Mouse (Mus musculus): ENCODE data around the gene Slc22a3. TPM values are rescaled to one million over a fixed set of nuclear protein-coding genes. Genes with fewer than 3 reads are reported as not detected.

Slc22a3 gene
- polyA plus RNA-seq (2016; fragmentation: Nextera tagmentation; extraction: Ambion mirVana), result 0.77 and 0.79 TPM in 2 replicates

DNA sequence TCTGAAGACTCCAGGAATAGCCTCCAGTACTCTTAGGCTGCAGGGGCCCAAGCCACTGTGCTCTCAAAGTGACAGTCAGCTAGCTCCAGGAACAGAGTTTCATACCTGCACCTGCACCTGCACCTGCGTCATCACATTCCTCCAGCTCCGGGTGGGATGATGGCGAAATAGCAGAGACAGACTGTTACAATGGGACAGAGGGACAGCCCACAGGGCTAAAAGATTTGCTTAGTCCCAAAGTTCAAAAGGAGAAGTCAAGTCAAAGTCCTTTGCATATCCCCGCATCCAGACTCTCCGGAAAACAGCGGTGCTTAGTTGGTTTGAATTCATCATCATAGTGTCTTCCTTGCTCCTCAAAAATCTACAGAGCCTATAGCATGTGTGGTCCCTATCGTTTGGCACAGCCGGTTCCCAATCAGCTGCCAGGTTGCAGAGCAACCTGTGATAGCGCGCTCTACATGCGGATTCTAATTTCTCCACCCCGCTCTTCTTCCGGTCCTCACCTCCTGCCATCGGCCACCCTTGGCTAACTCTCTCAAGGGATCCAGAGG, at the start of gene Slc22a3:
Gene Slc22a3 (minus strand): TSS at position 51 of the 551 bp plus-strand sequence.
- H3K27ac ChIP-seq, result no peak within 1 kb of the TSS
- 0 out of 2 replicates have a peak within 1 kb of the TSS, but pooled peaks have one; percentile 32 for H3K9ac ChIP-seq
- H3K27me3 ChIP-seq, result peaks cover 55% of the 10 kb centered on the region
- H3K4me3 ChIP-seq, result peak within 1 kb of the TSS; percentile 35
- H3K9me3 ChIP-seq (replicated peaks), result no peaks in the 10 kb centered on the region
- no peak for ATAC-seq (ENCODE audit: low FRiP score)
- peaks cover 8% of the 10 kb centered on the region; the same call in 1 of the 2 replicates for H3K4me1 ChIP-seq
- H3K36me3 ChIP-seq, result no peaks in the 10 kb centered on the region
- 15% methylated on average over 14 of the region's 14 CpGs for WGBS
- H3K4me2 ChIP-seq (replicated peaks), result peak within 1 kb of the TSS; percentile 59

DNA sequence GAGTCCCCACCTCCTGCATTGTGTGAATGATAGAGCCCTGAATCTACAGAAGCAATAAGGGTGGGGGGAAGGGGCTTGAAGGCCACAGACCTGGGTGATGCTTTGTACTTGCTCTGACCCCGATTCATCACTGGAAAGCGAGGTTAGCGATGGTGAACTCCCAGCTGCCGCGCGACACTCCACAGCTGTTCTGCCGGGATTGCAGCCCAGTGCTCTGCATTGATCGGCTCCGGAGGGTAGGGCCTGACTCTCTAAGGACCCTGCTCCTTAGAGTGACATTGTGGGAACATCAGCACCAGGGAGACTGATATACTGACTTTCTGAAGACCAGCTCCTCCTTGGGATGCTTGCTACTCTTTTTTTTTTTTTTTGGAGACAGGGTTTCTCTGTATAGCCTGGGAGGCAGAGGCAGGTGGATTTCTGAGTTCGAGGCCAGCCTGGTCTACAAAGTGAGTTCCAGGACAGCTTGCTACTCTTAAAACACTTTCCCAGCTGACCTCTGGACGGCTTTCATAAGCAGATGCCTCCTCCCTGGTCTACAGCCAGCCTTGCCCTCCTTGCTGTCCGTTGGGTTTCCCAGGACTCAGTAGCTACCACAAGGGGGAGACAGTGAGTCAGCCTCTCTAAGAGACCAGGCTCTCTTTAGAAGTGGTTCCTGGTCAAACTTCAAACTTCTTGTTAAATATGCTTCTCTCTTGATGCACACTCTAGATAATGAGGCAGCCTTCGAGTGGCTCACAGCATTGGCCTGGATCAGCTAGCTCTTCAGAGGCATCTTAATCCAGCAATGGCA, 27.0 kb upstream of the Slc22a3 start:
- Histone ChIP-seq H3K9ac (no peak overlapping the region), H3K4me3 (no peak overlapping the region), H3K9me3 (replicated peaks) (no peaks in the 10 kb centered on the region), H3K4me1 (no peaks in the 10 kb centered on the region), H3K27ac (no peak overlapping the region), H3K27me3 (no peaks in the 10 kb centered on the region), H3K4me2 (replicated peaks) (no peak overlapping the region), H3K36me3 (no peaks in the 10 kb centered on the region)
- 67% methylated on average over 13 of the region's 13 CpGs for WGBS
- no peak for ATAC-seq (ENCODE audit: low FRiP score)

DNA sequence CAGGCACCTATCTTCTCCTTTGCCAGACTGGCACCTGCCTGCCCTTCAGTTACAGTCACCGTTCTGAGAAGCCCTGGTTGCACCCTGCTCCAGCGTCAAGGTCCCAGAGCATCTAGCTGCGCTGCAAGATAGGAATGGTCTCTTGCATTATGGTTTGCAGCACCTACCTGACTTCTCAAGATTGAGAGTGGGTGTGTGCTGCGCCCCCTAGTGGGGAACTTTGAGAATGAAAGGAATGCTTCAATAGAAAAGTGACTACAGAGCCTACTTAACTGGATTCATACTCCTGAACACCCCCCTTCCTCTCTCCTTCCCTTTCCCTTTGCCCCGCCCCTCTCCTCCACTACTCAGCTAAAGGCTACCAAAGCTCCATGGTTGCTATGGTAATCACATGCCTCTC, 24.6 kb upstream of the Slc22a3 start:
- Histone ChIP-seq H3K9me3 (replicated peaks) (no peaks in the 10 kb centered on the region), H3K36me3 (no peaks in the 10 kb centered on the region), H3K4me2 (replicated peaks) (no peak overlapping the region), H3K4me1 (no peaks in the 10 kb centered on the region), H3K27ac (no peak overlapping the region), H3K9ac (no peak overlapping the region), H3K27me3 (no peaks in the 10 kb centered on the region), H3K4me3 (no peak overlapping the region)
- no peak for ATAC-seq (ENCODE audit: low FRiP score)
- WGBS, result 26% methylated on average over 5 of the region's 5 CpGs

DNA sequence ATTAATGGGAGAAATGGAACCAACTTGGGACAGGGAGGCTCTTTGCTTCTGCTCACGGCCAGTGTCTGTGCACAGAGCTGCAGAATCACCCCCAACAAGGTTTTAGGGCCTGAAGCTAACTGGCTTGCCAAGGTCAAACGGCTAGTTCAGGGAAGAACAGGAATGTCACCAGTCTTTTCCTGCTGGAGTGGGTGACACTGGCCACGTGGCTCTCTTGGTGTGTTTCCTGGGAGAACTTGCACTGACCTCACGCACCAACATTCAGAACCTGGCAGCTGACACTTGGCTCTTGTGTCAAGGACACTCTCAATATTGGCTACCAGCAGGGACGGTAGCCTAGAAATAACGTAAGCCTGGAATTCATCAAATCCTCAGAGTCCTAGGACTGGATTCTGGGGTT, 22.6 kb upstream of the Slc22a3 start:
- Histone ChIP-seq H3K9ac (no peak overlapping the region), H3K4me3 (no peak overlapping the region), H3K4me1 (no peaks in the 10 kb centered on the region), H3K27ac (no peak overlapping the region), H3K36me3 (no peaks in the 10 kb centered on the region), H3K4me2 (replicated peaks) (no peak overlapping the region), H3K9me3 (replicated peaks) (no peaks in the 10 kb centered on the region), H3K27me3 (no peaks in the 10 kb centered on the region)
- 71% methylated on average over 6 of the region's 6 CpGs for WGBS
- no peak for ATAC-seq (ENCODE audit: low FRiP score)

DNA sequence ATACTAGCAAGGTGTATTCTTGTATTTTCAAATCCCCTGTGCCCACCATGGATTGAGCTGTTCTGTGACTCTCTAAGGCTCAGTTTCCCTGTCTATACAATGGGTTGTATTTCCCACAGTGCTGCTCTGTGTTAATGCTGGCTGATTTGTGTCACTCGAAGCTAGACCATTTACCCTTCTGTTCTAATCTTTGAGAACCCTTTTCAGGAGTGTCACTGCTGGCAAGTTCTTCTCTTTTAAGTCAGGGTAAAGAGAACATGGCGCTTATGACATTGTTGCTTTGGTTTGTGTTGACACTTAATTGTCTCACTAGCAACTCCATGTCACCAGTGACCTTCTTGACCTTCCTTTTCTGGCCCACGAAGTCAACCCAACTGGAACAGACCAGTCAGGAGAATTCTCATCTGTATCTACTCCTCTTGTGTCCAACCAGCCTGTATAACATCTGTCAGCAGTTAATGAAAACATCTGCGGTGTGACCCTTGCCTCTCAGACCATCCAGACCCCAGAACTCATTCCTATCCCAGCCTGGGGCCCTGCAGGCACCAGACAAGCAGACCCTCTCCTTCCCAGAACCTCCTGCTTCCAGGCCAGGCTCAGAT, 22.0 kb upstream of the Slc22a3 start:
- WGBS, result 65% methylated on average over 4 of the region's 4 CpGs
- no peak overlapping the region for H3K9ac ChIP-seq
- no peaks in the 10 kb centered on the region for H3K9me3 ChIP-seq (replicated peaks)
- no peak overlapping the region for H3K4me2 ChIP-seq (replicated peaks)
- H3K4me1 ChIP-seq, result no peaks in the 10 kb centered on the region
- no peak for ATAC-seq (ENCODE audit: low FRiP score)
- no peak overlapping the region for H3K4me3 ChIP-seq
- no peak overlapping the region for H3K27ac ChIP-seq
- no peaks in the 10 kb centered on the region for H3K36me3 ChIP-seq
- H3K27me3 ChIP-seq, result no peaks in the 10 kb centered on the region

DNA sequence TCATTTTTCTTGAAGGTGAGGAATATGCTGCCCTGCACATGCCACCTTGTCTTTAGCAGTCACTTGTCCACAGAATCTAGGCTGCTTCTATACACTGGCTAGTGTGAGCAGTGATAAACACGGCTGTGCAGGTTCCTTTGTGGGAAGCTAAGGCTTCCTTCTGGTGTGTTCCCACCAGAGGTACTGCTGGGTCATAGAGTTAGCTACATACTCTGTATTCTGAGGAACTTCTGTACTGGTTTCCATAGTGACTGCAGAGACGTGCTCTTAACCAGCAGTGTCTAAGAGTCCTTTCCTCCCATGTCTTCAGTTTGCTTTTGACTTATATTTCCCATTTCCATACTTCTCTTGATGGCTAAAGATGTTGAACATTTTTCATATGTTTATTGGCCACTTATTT, 11.6 kb upstream of the Slc22a3 start:
- H3K27me3 ChIP-seq, result no peaks in the 10 kb centered on the region
- no peaks in the 10 kb centered on the region for H3K36me3 ChIP-seq
- H3K9me3 ChIP-seq (replicated peaks), result peaks cover 14% of the 10 kb centered on the region
- no peaks in the 10 kb centered on the region for H3K4me1 ChIP-seq
- no peak overlapping the region for H3K9ac ChIP-seq
- H3K4me2 ChIP-seq (replicated peaks), result no peak overlapping the region
- WGBS, result 52% methylated on average over 2 of the region's 2 CpGs
- H3K27ac ChIP-seq, result no peak overlapping the region
- no peak for ATAC-seq (ENCODE audit: low FRiP score)
- H3K4me3 ChIP-seq, result no peak overlapping the region

DNA sequence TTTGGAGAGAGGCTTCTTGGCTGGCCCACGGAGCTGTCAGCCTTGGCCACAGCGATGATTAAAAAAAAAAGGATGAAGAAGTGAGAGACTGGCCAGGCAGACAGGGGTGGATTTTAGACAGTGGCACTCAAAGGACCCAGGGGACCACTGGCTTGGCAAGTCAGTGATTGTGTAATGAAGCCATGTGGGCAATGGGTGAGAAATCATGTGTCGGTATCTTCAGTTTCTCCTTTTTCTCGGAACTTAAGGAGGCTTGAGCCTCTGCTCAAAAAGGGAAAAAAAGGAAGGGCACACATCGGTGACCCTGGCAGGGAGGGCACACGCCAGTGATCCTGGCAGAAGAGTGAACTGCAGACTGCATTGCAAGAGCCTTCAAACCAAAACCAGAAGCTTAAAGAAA, 10.7 kb upstream of the Slc22a3 start:
- 84% methylated on average over 6 of the region's 6 CpGs for WGBS
- no peaks in the 10 kb centered on the region for H3K4me1 ChIP-seq
- no peaks in the 10 kb centered on the region for H3K27me3 ChIP-seq
- H3K27ac ChIP-seq, result no peak overlapping the region
- ATAC-seq (ENCODE audit: low FRiP score), result no peak
- no peak overlapping the region for H3K9ac ChIP-seq
- no peak overlapping the region for H3K4me3 ChIP-seq
- no peak overlapping the region for H3K4me2 ChIP-seq (replicated peaks)
- no peaks in the 10 kb centered on the region for H3K36me3 ChIP-seq
- peaks cover 14% of the 10 kb centered on the region for H3K9me3 ChIP-seq (replicated peaks)

DNA sequence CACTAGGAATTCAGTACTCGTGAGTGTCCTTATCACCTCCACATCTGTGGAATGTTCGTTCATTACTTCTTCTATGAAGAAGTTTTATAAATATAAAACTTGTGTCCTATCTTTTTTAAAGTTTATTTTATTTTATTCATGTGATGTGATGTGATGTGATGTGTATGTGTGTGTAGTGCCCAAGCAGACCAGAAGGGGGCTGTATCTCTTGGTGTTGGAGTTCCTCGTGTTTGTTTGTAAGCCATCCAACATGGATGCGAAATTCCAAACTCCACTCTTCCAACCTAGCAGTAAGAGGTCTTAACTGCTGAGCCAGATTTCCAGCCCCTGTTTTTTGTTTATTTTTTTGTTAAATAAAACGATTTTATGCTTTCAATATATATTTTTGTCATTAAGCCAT, 6.5 kb upstream of the Slc22a3 start:
- Histone ChIP-seq H3K9me3 (replicated peaks) (no peaks in the 10 kb centered on the region), H3K27ac (no peak overlapping the region), H3K4me3 (no peak overlapping the region), H3K36me3 (no peaks in the 10 kb centered on the region), H3K4me1 (no peaks in the 10 kb centered on the region), H3K9ac (no peak overlapping the region), H3K4me2 (replicated peaks) (no peak overlapping the region), H3K27me3 (peaks cover 7% of the 10 kb centered on the region)
- no peak for ATAC-seq (ENCODE audit: low FRiP score)
- 83% methylated on average over 5 of the region's 5 CpGs for WGBS

DNA sequence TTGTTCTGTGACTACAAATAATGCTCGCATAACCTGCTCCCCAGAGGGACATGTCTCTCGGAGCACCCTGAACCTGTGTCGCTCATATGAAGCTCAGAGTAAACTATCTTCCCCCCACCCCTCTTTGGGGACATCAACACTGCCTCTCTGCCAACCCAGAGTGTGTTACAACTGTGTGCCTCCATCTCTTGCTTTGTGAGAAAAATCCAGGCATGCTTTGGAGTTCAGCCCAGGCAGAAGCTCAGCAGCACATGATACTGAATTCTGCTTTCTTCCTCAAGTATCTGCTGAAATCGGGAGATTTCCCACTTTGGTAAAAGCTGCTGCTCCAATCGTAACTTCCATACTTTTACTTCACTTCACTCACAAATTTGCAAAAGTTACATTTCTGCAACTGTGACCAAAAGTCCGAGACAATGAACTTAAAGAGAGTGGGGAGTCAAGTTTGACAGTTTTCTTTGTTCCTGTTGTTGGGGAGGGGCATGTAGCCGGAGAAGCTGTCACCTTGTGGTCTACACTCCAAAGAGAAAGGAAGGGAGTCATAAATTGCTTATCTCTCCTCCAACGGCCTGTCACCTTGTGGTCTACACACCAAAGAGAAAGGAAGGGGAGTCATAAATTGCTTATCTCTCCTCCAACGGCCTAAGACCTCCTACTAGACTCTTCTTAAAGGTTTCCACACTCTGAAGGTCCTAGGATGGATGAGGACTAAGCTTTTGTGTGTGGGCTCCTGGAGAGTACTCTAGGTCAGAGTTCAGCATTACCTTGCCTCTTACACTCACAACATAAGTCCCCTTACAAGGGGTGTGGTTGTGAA, 5.8 kb upstream of the Slc22a3 start:
- Histone ChIP-seq H3K9ac (no peak overlapping the region), H3K4me1 (no peaks in the 10 kb centered on the region), H3K4me3 (no peak overlapping the region), H3K27ac (no peak overlapping the region), H3K27me3 (peaks cover 14% of the 10 kb centered on the region), H3K36me3 (no peaks in the 10 kb centered on the region), H3K4me2 (replicated peaks) (no peak overlapping the region), H3K9me3 (replicated peaks) (no peaks in the 10 kb centered on the region)
- ATAC-seq (ENCODE audit: low FRiP score), result no peak
- 82% methylated on average over 9 of the region's 9 CpGs for WGBS

DNA sequence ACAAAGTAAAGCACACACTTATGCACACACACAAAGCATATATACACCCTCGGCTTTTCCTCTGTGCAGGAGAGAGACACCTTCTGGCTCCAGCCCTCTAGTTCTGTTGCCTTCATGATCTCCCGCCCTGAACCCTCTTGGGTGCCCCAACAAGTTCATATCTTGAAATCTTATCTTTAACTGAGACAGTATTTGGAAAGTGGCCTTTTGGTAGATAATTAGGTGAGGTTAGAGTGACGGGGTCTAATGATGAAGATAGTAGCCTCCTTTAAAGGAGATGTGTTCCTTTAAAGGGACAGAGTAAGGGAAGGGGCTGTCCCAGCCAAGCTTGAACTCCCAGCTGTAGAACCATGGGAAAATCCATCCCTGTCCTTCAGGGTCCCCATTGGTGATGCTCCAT, 3.7 kb upstream of the Slc22a3 start:
- Histone ChIP-seq H3K27ac (no peak overlapping the region), H3K27me3 (peaks cover 35% of the 10 kb centered on the region), H3K36me3 (no peaks in the 10 kb centered on the region), H3K4me2 (replicated peaks) (no peak overlapping the region), H3K9me3 (replicated peaks) (no peaks in the 10 kb centered on the region), H3K9ac (no peak overlapping the region), H3K4me3 (no peak overlapping the region), H3K4me1 (peaks cover 8% of the 10 kb centered on the region; the same call in 1 of the 2 replicates)
- WGBS, result 75% methylated on average over 3 of the region's 3 CpGs
- no peak for ATAC-seq (ENCODE audit: low FRiP score)

DNA sequence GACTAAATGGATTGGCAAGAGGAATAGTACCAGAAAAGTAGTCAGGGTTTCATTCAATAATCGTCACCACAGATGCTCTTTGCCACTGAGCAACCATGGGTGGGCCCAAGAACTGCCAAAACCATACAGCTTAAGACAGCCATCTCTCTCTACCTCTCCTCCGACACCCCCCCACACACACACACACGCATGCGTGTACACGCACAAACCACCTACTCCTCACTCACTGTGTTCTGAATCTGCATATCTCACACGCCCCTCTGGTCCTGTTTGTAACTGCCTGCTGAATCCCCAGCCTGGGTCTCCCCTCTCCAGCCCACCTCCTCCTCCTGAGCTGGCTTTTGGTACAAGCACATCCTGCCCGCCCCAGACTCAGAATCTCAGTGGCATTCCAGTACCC, 872 bp upstream of the Slc22a3 start:
- H3K27ac ChIP-seq, result no peak overlapping the region
- H3K27me3 ChIP-seq, result peaks cover 55% of the 10 kb centered on the region
- H3K9me3 ChIP-seq (replicated peaks), result no peaks in the 10 kb centered on the region
- H3K4me2 ChIP-seq (replicated peaks), result no peak overlapping the region
- H3K9ac ChIP-seq, result no peak overlapping the region
- peaks cover 8% of the 10 kb centered on the region; the same call in 1 of the 2 replicates for H3K4me1 ChIP-seq
- 33% methylated on average over 7 of the region's 7 CpGs for WGBS
- no peak overlapping the region for H3K4me3 ChIP-seq
- H3K36me3 ChIP-seq, result no peaks in the 10 kb centered on the region
- no peak for ATAC-seq (ENCODE audit: low FRiP score)

Measured in hindbrain, embryonic 12.5 days (tissue).